ENCODE assay signal across 23 mouse cellular contexts in the genomic region with DNA sequence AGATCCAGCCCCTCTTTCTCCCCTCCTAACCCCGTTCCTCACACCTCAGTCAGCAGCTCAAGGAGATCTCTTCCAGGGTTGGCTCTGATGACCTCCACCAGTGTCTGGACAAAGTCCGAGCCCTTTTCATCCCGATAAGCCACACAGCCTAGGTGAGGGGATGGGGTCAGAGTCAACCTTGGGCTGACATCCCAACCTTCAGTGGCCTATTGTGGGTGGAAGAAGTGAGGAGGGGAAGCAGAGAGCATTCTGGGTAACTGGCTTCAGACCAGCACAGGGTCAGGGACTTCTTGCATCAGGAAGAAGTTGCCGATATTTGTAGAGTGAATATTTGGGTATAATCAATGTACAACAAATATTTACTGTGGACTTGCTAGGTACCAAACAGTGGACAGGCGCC. TPM values are rescaled to one million over a fixed set of nuclear protein-coding genes. Genes with fewer than 3 reads are reported as not detected.
DNase-seq lines count a peak whose midpoint lies in the region; ATAC-seq lines count a peak whose summit lies in the region.
"Had no signal": no experiment of that assay in that cellular context is flagged by ENCODE, and none has a peak within 500 bp of the region (broad histone marks: within the 10 kb centered on the region; RNA-seq: fewer than 3 reads in every experiment).

No protein-coding gene starts in this region.

- DNase-seq in adrenal gland, postnatal 14 days: peak; percentile 12
- no peak for DNase-seq in adrenal gland, adult 18-20 months (ENCODE audit: low spot score in 2 of 2)
- no peak for DNase-seq in forebrain, embryonic 10.5 days (ENCODE audit: extremely low spot score, low spot score)
- no peak for DNase-seq in midbrain, embryonic 10.5 days (ENCODE audit: low spot score)
- no peak for DNase-seq in midbrain, embryonic 14.5 days
- DNase-seq in kidney, adult 8-10 months: no peak
- DNase-seq: forebrain, postnatal 0 days; gastrocnemius, adult 2 months; heart, postnatal 36 days; lung, postnatal 10 days had no signal

- no peaks in the 10 kb centered on the region for H3K27me3 ChIP-seq in forebrain, embryonic 10.5 days (ENCODE audit: poor library complexity, severe bottlenecking)
- no peaks in the 10 kb centered on the region for H3K27me3 ChIP-seq in forebrain, embryonic 15.5 days
- no peaks in the 10 kb centered on the region for H3K27me3 ChIP-seq in midbrain, embryonic 10.5 days (ENCODE audit: low read depth, poor library complexity, severe bottlenecking)
- H3K27me3 ChIP-seq in midbrain, embryonic 14.5 days (ENCODE audit: control insufficient read depth, insufficient read depth, low read length): no peaks in the 10 kb centered on the region
- no peaks in the 10 kb centered on the region for H3K27me3 ChIP-seq in liver, embryonic 15.5 days
- H3K27me3 ChIP-seq: heart, embryonic 13.5 days; limb, embryonic 13.5 days; neural tube, embryonic 12.5 days had no signal

- H3K4me2 ChIP-seq in forebrain, embryonic 15.5 days (replicated peaks): no peak overlapping the region
- H3K4me2 ChIP-seq in midbrain, embryonic 14.5 days (ENCODE audit: low read length): no peak overlapping the region
- H3K4me2 ChIP-seq in liver, embryonic 15.5 days: peak overlapping the region; percentile 92

- WGBS in forebrain, embryonic 10.5 days: 64% methylated on average over 5 of the region's 5 CpGs
- WGBS in forebrain, embryonic 15.5 days: 71% methylated on average over 5 of the region's 5 CpGs
- 67% methylated on average over 5 of the region's 5 CpGs for WGBS in midbrain, embryonic 10.5 days
- WGBS in midbrain, embryonic 14.5 days: 78% methylated on average over 5 of the region's 5 CpGs
- WGBS in liver, embryonic 15.5 days (ENCODE audit: insufficient replicate concordance): 52% methylated on average over 5 of the region's 5 CpGs

- H3K27ac ChIP-seq in forebrain, embryonic 10.5 days: no peak overlapping the region
- no peak overlapping the region for H3K27ac ChIP-seq in forebrain, embryonic 15.5 days (replicated peaks)
- no peak overlapping the region for H3K27ac ChIP-seq in midbrain, embryonic 10.5 days (replicated peaks)
- H3K27ac ChIP-seq in midbrain, embryonic 14.5 days (replicated peaks; ENCODE audit: low read depth, low read length): no peak overlapping the region
- peak overlapping the region; percentile 81 for H3K27ac ChIP-seq in liver, embryonic 15.5 days (replicated peaks)
- H3K27ac ChIP-seq: limb, embryonic 13.5 days; neural tube, embryonic 12.5 days had no signal

- no peaks in the 10 kb centered on the region for H3K9me3 ChIP-seq in forebrain, embryonic 10.5 days
- no peaks in the 10 kb centered on the region for H3K9me3 ChIP-seq in forebrain, embryonic 15.5 days
- H3K9me3 ChIP-seq in midbrain, embryonic 10.5 days (replicated peaks): no peaks in the 10 kb centered on the region
- H3K9me3 ChIP-seq in midbrain, embryonic 14.5 days (ENCODE audit: control insufficient read depth, low read length): no peaks in the 10 kb centered on the region
- H3K9me3 ChIP-seq in liver, embryonic 15.5 days (replicated peaks): no peaks in the 10 kb centered on the region
- H3K9me3 ChIP-seq: G1E; heart, embryonic 13.5 days; limb, embryonic 13.5 days; neural tube, embryonic 12.5 days had no signal

- ATAC-seq in forebrain, embryonic 15.5 days (replicated peaks): no peak
- ATAC-seq in midbrain, embryonic 14.5 days (ENCODE audit: low FRiP score, low TSS enrichment): no peak
- peak; percentile 41 for ATAC-seq in liver, embryonic 15.5 days (ENCODE audit: insufficient read depth)
- ATAC-seq: CD4-positive, CD25-positive, alpha-beta regulatory T cell, adult 4 months; forebrain, postnatal 0 days; intestine, embryonic 16.5 days had no signal

- H3K36me3 ChIP-seq in forebrain, embryonic 10.5 days (replicated peaks): peaks cover 27% of the 10 kb centered on the region
- peaks cover 8% of the 10 kb centered on the region for H3K36me3 ChIP-seq in forebrain, embryonic 15.5 days
- H3K36me3 ChIP-seq in midbrain, embryonic 10.5 days: peaks cover 26% of the 10 kb centered on the region
- H3K36me3 ChIP-seq in midbrain, embryonic 14.5 days (ENCODE audit: control insufficient read depth, insufficient read depth, low read length): peaks cover 26% of the 10 kb centered on the region
- H3K36me3 ChIP-seq in liver, embryonic 15.5 days (replicated peaks): peaks cover 11% of the 10 kb centered on the region

- peak overlapping the region; percentile 61; the same call in 1 of the 2 replicates for H3K4me3 ChIP-seq in forebrain, embryonic 10.5 days
- no peak overlapping the region for H3K4me3 ChIP-seq in forebrain, embryonic 15.5 days
- H3K4me3 ChIP-seq in midbrain, embryonic 10.5 days: peak overlapping the region; percentile 61; the same call in 1 of the 2 replicates
- H3K4me3 ChIP-seq in midbrain, embryonic 14.5 days (replicated peaks; ENCODE audit: low read depth, low read length): no peak overlapping the region
- no peak overlapping the region for H3K4me3 ChIP-seq in liver, embryonic 15.5 days (replicated peaks)

- no peak overlapping the region for H3K9ac ChIP-seq in forebrain, embryonic 15.5 days (replicated peaks)
- no peak overlapping the region for H3K9ac ChIP-seq in midbrain, embryonic 14.5 days (replicated peaks; ENCODE audit: low read length)
- no peak overlapping the region for H3K9ac ChIP-seq in liver, embryonic 15.5 days

- peaks cover 23% of the 10 kb centered on the region for H3K4me1 ChIP-seq in forebrain, embryonic 10.5 days
- H3K4me1 ChIP-seq in forebrain, embryonic 15.5 days: peaks cover 12% of the 10 kb centered on the region
- peaks cover 24% of the 10 kb centered on the region for H3K4me1 ChIP-seq in midbrain, embryonic 10.5 days
- no peaks in the 10 kb centered on the region for H3K4me1 ChIP-seq in midbrain, embryonic 14.5 days (ENCODE audit: control insufficient read depth, insufficient read depth, low read length)
- H3K4me1 ChIP-seq in liver, embryonic 15.5 days (replicated peaks): peaks cover 65% of the 10 kb centered on the region

RNA-seq across cellular contexts. Expression of gene Zfp213, which starts 12.1 kb away (rescaled TPM):
- total RNA-seq in adrenal gland, postnatal 14 days (2021): 9.2 and 9.9 TPM in 2 replicates
- total RNA-seq in adrenal gland, adult 18-20 months (2021): 10 to 100 TPM; 11.0 to 12.3 TPM
- 27.6 and 29.9 TPM in 2 replicates for polyA plus RNA-seq in forebrain, embryonic 10.5 days (2016; fragmentation: Nextera tagmentation; extraction: Ambion mirVana)
- 21.0 and 21.5 TPM in 2 replicates for polyA plus RNA-seq in forebrain, embryonic 15.5 days (2015; fragmentation: Nextera tagmentation; extraction: Ambion mirVana)
- 27.5 and 28.7 TPM in 2 replicates for polyA plus RNA-seq in midbrain, embryonic 10.5 days (2016; fragmentation: Nextera tagmentation; extraction: Ambion mirVana)
- polyA plus RNA-seq in midbrain, embryonic 14.5 days (2014; fragmentation: Nextera tagmentation; extraction: Ambion mirVana): 16.8 and 19.1 TPM in 2 replicates
- polyA plus RNA-seq in liver, embryonic 15.5 days (2015; fragmentation: Nextera tagmentation; extraction: Ambion mirVana): 5.3 and 5.5 TPM in 2 replicates

RNA-seq across cellular contexts. Expression of gene Zfp13, which starts 47.3 kb away (rescaled TPM):
- 8.5 and 14.6 TPM in 2 replicates for total RNA-seq in adrenal gland, postnatal 14 days (2021)
- total RNA-seq in adrenal gland, adult 18-20 months (2021): 1 to 10 TPM; 6.2 to 6.3 TPM
- polyA plus RNA-seq in forebrain, embryonic 10.5 days (2016; fragmentation: Nextera tagmentation; extraction: Ambion mirVana): 22.1 and 22.2 TPM in 2 replicates
- 26.9 and 30.2 TPM in 2 replicates for polyA plus RNA-seq in forebrain, embryonic 15.5 days (2015; fragmentation: Nextera tagmentation; extraction: Ambion mirVana)
- polyA plus RNA-seq in midbrain, embryonic 10.5 days (2016; fragmentation: Nextera tagmentation; extraction: Ambion mirVana): 19.8 and 25.7 TPM in 2 replicates
- polyA plus RNA-seq in midbrain, embryonic 14.5 days (2014; fragmentation: Nextera tagmentation; extraction: Ambion mirVana): 24.8 and 31.4 TPM in 2 replicates
- polyA plus RNA-seq in liver, embryonic 15.5 days (2015; fragmentation: Nextera tagmentation; extraction: Ambion mirVana): 1.3 and 1.8 TPM in 2 replicates
- total RNA-seq: G1E had no signal

RNA-seq across cellular contexts. Expression of gene Zscan10, which starts 48.7 kb away (rescaled TPM):
- not detected in 2 replicates for total RNA-seq in adrenal gland, postnatal 14 days (2021)
- not detected for total RNA-seq in adrenal gland, adult 18-20 months (2021)
- 0.42 and 0.65 TPM in 2 replicates for polyA plus RNA-seq in forebrain, embryonic 10.5 days (2016; fragmentation: Nextera tagmentation; extraction: Ambion mirVana)
- not detected in 2 replicates for polyA plus RNA-seq in forebrain, embryonic 15.5 days (2015; fragmentation: Nextera tagmentation; extraction: Ambion mirVana)
- 0.12 and 0.19 TPM in 2 replicates for polyA plus RNA-seq in midbrain, embryonic 10.5 days (2016; fragmentation: Nextera tagmentation; extraction: Ambion mirVana)
- polyA plus RNA-seq in midbrain, embryonic 14.5 days (2014; fragmentation: Nextera tagmentation; extraction: Ambion mirVana): not detected in 2 replicates
- 0.16 TPM in 1 of 2 replicates, not detected in the other for polyA plus RNA-seq in liver, embryonic 15.5 days (2015; fragmentation: Nextera tagmentation; extraction: Ambion mirVana)
- total RNA-seq: forebrain, postnatal 0 days; gastrocnemius, adult 2 months; heart, postnatal 36 days; layer of hippocampus, postnatal 25 days; left cerebral cortex, postnatal 10 days; megakaryocyte progenitor cell, adult 5-6 weeks had no signal
- polyA plus RNA-seq: gonadal fat pad, adult 2 months; heart, embryonic 13.5 days; intestine, embryonic 16.5 days; kidney, embryonic 16.5 days had no signal

Comparison
In these comparisons a context has a peak if more than half of its experiments do, and no peak if none do; other contexts are left out.
1. H3K4me3 ChIP-seq: peak in forebrain, embryonic 10.5 days (single experiment) and midbrain, embryonic 10.5 days (single experiment); none in forebrain, embryonic 15.5 days (single experiment), midbrain, embryonic 14.5 days (single experiment) and liver, embryonic 15.5 days (single experiment).